Mouse (Mus musculus): ENCODE data around the gene Hbb-bh1.
"Not testable (repeated sequence)": the region's sequence is repeated elsewhere in the genome, so short reads cannot be mapped to it uniquely, and the experiment has no call there.

The Hbb-bh1 gene

DNA sequence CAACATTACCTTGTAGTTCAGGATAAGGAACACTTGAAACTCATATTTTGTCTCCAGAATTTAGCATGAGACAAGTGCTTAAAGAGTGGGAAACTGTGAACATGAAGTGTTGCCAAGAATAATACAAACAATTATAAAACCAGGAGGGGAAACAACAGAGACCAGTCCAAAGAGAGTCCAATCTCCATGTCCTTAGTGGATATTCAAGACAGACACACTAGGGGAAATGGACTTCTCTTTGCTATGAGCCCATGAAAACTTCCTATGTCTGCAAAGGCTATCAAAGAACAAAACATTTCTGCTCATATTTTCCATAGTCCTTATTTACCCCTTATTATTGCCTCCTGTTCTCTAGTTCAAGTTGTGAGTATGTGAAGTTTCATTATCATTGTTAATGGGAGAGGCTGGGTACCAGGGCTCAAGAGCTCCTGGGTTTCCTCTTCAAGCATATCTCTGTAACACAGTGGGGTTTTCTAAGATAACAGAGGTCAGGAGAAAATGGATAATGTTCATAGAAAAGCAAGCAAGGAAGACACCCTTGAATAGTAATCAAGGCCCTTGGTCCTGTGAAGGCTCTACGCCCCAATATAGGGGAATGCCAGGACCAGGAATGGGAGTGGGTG, 31.6 kb downstream of the Hbb-bh1 start:
- no peak for DNase-seq

DNA sequence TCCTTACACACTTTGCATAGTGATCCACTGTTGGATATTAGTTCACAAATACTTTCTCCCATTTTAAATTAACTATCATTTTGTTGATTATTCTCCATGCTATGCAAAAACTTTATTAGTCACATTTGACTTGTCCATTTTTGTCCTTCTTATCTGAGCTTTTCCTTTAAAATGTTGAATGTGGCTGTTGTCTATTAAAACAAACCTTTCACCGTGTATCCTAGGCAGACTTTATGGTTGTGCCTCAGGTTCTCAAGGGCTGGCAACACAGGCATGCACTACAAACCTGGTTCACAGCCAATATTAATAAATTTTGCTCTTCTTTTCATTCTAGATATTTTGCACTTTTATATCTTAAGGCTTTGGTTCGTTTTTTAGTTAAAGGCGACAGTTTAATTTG, 32.2 kb downstream of the Hbb-bh1 start:
- DNase-seq, result no peak

DNA sequence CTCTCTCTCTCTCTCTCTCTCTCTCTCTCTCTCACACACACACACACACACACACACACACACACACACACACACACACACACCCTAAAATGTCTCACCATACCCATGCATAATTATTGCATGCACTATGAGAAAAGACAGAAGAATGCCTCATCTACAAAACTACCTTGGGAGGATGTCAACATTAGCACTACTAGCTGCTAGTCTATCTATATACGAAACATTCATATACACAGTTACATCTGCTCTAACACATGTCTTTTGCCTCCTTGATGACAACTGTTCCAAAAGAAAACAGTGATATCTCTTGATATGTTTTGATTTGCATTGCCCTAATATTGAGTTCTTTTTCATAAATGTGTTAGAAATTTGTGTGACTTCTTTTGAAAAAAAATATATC, 32.7 kb downstream of the Hbb-bh1 start:
- no peak for DNase-seq

DNA sequence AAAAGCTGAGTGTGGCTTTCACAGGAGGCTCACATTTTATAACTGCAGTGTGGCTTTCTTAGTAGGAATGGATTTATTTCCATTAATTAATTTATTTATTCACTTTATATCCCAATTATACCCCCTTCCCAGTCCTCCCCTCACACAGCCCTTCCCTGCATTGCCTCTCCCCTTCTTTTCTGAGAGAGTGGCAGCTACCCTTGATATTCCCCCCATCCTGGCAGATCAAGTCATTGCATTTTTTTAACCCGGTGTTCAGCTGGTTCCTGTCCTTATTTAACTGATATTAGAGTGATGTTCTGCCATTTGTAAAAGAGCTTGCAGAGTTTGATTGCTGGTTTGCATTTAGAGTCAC, 33.2 kb downstream of the Hbb-bh1 start:
- no peak for DNase-seq

DNA sequence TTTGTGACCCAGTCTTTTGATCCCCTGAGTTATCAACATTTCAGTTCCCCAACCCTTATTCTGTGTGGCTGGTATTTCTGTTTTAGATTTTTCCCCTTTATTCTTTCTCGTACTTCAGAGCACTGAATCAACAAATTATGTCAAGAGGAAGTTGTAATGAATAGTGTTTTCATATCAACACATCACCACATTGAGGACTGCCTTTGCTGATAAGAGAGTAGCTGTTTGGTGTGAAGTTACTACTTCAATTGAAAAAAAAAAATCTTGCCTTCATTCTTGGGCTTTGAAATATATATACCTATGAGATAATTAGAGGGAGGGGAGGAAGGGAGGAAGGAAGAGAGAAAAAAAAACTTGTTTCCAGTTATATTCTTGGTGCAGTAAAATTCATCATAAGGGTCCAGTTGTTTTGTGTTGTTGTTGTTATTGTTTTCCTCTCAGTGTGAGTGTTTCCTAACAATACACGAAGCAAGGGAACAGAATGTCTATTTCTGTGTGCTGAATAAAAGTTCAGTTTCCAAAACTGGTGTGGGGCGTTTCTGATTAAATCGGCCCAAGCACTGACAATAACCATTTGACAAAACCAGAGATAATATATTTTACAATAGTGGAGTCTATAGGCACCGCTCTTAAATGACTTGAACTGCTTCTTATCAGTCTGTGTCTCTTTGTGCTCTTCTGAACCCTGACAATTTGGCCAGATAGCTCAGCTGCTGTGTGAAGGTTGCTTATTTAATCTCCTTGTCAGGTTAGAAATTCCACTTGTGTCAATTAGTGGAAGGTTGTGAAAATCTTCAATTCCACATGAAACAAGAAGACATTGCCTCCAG, 33.8 kb downstream of the Hbb-bh1 start:
- no peak for DNase-seq

DNA sequence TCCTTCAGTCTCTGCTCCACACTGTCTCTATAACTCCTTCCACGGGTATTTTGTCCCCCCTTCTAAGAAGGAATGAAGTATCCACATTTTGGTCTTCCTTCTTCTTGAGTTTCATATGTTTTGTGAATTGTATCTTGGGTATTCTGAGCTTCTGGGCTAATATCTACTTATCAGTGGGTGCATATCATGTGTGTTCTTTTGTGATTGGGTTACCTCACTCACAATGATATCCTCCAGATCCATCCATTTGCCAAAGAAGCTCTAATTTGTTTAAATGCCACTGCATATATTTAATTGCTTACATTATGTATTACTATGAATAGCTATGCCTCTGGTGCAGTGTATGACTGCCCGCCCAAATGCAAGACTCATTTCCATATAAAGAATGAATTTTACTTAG, 34.8 kb downstream of the Hbb-bh1 start:
- DNase-seq, result not testable (repeated sequence)

DNA sequence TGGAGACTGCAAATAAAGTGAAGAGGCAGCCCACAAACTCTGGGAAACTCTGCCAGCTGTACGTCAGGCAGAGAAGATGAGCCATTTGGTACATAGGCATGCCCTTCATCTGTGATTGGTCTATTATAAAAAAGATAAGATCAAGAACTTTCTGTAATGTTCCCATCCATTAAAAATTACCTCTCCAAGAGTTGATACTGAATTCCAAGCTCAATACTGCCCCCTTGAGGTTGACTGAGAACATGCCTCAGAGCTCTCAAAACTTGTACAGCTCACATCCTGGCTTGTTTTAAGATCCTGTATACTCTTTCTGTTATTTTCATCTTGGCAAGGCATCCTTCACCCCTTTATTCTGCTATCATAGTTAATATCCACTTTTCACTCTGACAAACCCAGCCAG, 36.1 kb downstream of the Hbb-bh1 start:
- DNase-seq, result no peak

DNA sequence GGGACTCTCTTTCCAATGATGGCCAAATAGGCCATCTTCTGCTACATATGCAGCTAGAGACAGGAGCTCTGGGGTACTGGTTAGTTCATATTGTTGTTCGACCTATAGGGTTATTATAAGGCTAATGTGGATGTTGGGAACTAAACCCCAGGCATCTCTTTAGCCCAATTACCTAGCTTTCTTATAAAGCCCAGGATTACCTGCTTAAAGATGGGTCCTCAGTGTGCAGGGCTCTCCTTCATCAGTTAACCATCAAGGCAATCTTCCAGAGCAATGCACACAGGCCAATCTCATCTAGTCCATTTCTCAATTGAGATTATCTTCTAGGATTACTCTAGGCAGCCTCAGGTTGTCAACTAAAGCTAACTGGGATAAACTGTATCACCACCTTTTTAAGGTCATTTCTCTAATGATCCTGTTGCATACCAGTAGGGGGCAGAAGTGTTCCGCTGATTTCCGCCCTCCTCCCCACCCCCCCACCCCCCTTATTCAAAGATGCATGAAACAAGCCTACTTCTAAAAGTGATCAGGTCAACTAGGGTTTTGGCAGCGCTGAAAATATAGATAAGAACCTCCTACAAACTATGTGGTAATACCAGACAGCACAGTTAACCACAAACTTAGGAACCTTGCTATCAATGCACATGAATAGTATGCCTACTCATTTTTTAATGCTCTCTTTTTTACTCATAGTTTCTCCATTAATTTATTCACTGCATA, 50.1 kb downstream of the Hbb-bh1 start:
- no peak for DNase-seq

DNA sequence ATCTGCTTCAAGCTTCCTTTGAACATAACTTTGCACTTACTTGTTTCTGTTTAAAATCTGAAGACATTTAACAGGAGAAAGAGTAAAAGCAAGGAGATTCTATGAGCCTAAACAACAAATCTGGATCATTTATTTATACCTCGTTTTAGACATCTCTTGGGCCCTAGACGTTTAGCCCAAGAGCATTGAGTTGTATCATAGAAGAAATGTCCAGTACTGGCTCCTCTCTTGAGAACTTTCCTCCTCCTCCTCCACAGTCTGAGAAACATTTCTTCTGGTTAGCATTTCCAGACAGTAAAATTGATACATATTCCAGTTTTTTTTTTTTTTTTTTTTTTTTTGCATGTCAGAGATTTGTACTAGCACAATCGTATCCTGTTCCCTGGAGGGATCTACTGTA, 51.2 kb downstream of the Hbb-bh1 start, which contains the start of gene Olfr67:
Olfr67 (minus strand) TSS at position 101 of the 400 bp plus-strand sequence.
- DNase-seq, result no peak

Data from layer of hippocampus, adult 9-11 months (tissue).